Mouse (Mus musculus) spleen, adult 18-20 months (tissue): Measurements from ENCODE around the gene Cnksr1.

Experiments used
- DNase-seq, 2 experiments: peaks; one replicate each; pipeline ENCODE4 v3.0.0; 2022; ENCODE audit warnings: mixed read lengths in 2 of 2

Gene Cnksr1

GRCm38 (mm10) chr4:134252131-134252910, 14.1 kb upstream of the Cnksr1 start:
- DNase-seq, result no peak

- no peak for DNase-seq
Measured at GRCm38 (mm10) chr4:134251241-134252130, 13.3 kb upstream of the Cnksr1 start.

- DNase-seq, result no peak
Measured at GRCm38 (mm10) chr4:134250930-134251240, 12.7 kb upstream of the Cnksr1 start.

GRCm38 (mm10) chr4:134250116-134250929, 12.1 kb upstream of the Cnksr1 start:
- no peak for DNase-seq

GRCm38 (mm10) chr4:134249651-134250050, 11.5 kb upstream of the Cnksr1 start:
- peak; percentile 36 to 73 for DNase-seq

GRCm38 (mm10) chr4:134246719-134247258, 8.6 kb upstream of the Cnksr1 start, which contains the start of gene Gm30191:
Gm30191 (plus strand) TSS chr4:134246935.
- no peak for DNase-seq

GRCm38 (mm10) chr4:134246256-134246655, 8.1 kb upstream of the Cnksr1 start:
- no peak for DNase-seq

GRCm38 (mm10) chr4:134245148-134245843, 7.1 kb upstream of the Cnksr1 start, which contains the start of gene Zfp593:
Zfp593 (minus strand) TSS chr4:134245592.
- DNase-seq, result peak; percentile 90 to 98

- DNase-seq, result no peak
Measured at GRCm38 (mm10) chr4:134243516-134244250, 5.5 kb upstream of the Cnksr1 start, which contains the start of gene E130218I03Rik. E130218I03Rik (plus strand) TSS chr4:134243662.

- no peak for DNase-seq
Measured at GRCm38 (mm10) chr4:134238686-134239085, 487 bp upstream of the Cnksr1 start.

- DNase-seq, result no peak
Measured at GRCm38 (mm10) chr4:134237582-134238278, 469 bp downstream of the Cnksr1 start.

GRCm38 (mm10) chr4:134234876-134235275, 3.3 kb downstream of the Cnksr1 start:
- no peak for DNase-seq

GRCm38 (mm10) chr4:134230431-134230830, 7.8 kb downstream of the Cnksr1 start:
- DNase-seq, result no peak

- no peak for DNase-seq
Measured at GRCm38 (mm10) chr4:134227194-134227593, 11.0 kb downstream of the Cnksr1 start, which contains the start of gene Catsper4. Catsper4 (minus strand) TSS chr4:134227383.

GRCm38 (mm10) chr4:134222793-134223600, 15.2 kb downstream of the Cnksr1 start:
- DNase-seq, result no peak

GRCm38 (mm10) chr4:134206488-134207053, 31.6 kb downstream of the Cnksr1 start:
- no peak for DNase-seq

- no peak for DNase-seq
Measured at GRCm38 (mm10) chr4:134203340-134203896, 34.8 kb downstream of the Cnksr1 start.

- DNase-seq, result no peak
Measured at GRCm38 (mm10) chr4:134202904-134203303, 35.3 kb downstream of the Cnksr1 start, which contains the start of gene Gm7534. Gm7534 (minus strand) TSS chr4:134203004.

- no peak for DNase-seq
Measured at GRCm38 (mm10) chr4:134199371-134199770, 38.8 kb downstream of the Cnksr1 start.
